Mouse (Mus musculus): ENCODE results near the gene Actr2. TPM values are rescaled to one million over a fixed set of nuclear protein-coding genes. Genes with fewer than 3 reads are reported as not detected.

The Actr2 gene
- polyA plus RNA-seq, 1 experiment from 2014 or later, result 120 TPM

GRCm38 (mm10) chr11:20126673-20127516 is 14.2 kb upstream of the Actr2 start:
- ATAC-seq (ENCODE audit: low read depth), result peak; percentile 82
- 51% methylated on average over 10 of the region's 10 CpGs for WGBS

DNA sequence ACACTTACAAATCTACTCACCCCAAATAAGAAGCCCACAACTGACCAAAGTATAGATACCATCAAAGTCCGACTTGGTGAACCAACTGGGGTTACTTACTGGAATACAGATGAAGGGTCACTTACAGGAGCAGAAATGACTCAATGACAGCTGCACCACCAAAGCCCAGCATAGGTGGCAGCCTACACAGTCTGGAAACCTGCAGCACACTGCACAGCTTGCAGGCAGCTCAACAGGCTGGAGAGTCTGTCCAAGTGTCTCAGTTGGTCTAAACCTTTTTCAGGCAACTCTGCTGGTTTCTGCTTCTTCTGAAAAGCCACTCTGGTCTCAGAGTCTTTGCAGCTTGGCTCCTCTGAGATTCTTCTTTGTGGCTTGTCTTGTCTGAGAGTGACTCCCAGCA is 12.7 kb upstream of the Actr2 start:
- Histone ChIP-seq H3K9ac (ENCODE audit: low read length) (no peak overlapping the region), H3K4me3 (ENCODE audit: low read length) (no peak overlapping the region), H3K4me1 (replicated peaks; ENCODE audit: control insufficient read depth, insufficient read depth, low read length) (no peaks in the 10 kb centered on the region), H3K27me3 (ENCODE audit: control insufficient read depth, insufficient read depth, low read depth, low read length) (no peaks in the 10 kb centered on the region), H3K9me3 (ENCODE audit: control insufficient read depth, low read length) (no peaks in the 10 kb centered on the region), H3K36me3 (ENCODE audit: control insufficient read depth, insufficient read depth, low read length) (no peaks in the 10 kb centered on the region), H3K4me2 (ENCODE audit: low read depth, low read length) (no peak overlapping the region), H3K27ac (ENCODE audit: low read length) (no peak overlapping the region)
- no peak for ATAC-seq (ENCODE audit: low read depth)
- WGBS, result 56% methylated on average over 1 of the region's 1 CpGs

More at GRCm38 (mm10) chr11:20126673-20127516, 14.2 kb upstream of the Actr2 start:
- Histone ChIP-seq H3K9ac (ENCODE audit: low read length) (no peak overlapping the region), H3K4me2 (ENCODE audit: low read depth, low read length) (no peak overlapping the region), H3K27me3 (ENCODE audit: control insufficient read depth, insufficient read depth, low read depth, low read length) (no peaks in the 10 kb centered on the region), H3K36me3 (ENCODE audit: control insufficient read depth, insufficient read depth, low read length) (no peaks in the 10 kb centered on the region), H3K27ac (ENCODE audit: low read length) (no peak overlapping the region), H3K9me3 (ENCODE audit: control insufficient read depth, low read length) (no peaks in the 10 kb centered on the region), H3K4me1 (replicated peaks; ENCODE audit: control insufficient read depth, insufficient read depth, low read length) (no peaks in the 10 kb centered on the region), H3K4me3 (ENCODE audit: low read length) (no peak overlapping the region)

DNA sequence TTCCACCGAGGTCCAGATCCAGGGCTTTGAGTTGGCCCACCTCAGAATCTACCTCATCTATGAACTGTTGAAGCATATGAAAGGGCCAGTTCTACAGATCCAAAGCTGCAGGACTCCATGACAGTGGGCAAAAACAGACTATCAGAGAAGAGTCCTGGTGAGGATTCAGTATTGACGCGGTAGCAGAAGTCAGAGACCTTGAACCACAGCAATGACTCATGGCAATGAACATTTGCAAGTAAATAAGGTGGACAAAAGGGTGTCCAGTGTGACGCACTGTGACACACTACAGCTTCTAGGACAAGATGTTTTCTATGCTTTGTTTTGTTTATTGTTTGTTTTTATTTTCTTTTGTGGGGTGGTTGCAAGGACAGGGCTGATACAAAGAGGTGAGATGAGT is 4.0 kb upstream of the Actr2 start:
- Histone ChIP-seq H3K9me3 (ENCODE audit: control insufficient read depth, low read length) (no peaks in the 10 kb centered on the region), H3K4me1 (replicated peaks; ENCODE audit: control insufficient read depth, insufficient read depth, low read length) (peaks cover 4% of the 10 kb centered on the region; the same call in 1 of the 2 replicates), H3K27me3 (ENCODE audit: control insufficient read depth, insufficient read depth, low read depth, low read length) (no peaks in the 10 kb centered on the region), H3K36me3 (ENCODE audit: control insufficient read depth, insufficient read depth, low read length) (no peaks in the 10 kb centered on the region), H3K4me2 (ENCODE audit: low read depth, low read length) (no peak overlapping the region), H3K4me3 (ENCODE audit: low read length) (no peak overlapping the region), H3K9ac (ENCODE audit: low read length) (no peak overlapping the region), H3K27ac (ENCODE audit: low read length) (no peak overlapping the region)
- no peak for ATAC-seq (ENCODE audit: low read depth)
- WGBS, result 88% methylated on average over 4 of the region's 4 CpGs

- Histone ChIP-seq H3K4me2 (ENCODE audit: low read depth, low read length) (no peak overlapping the region), H3K27me3 (ENCODE audit: control insufficient read depth, insufficient read depth, low read depth, low read length) (no peaks in the 10 kb centered on the region), H3K36me3 (ENCODE audit: control insufficient read depth, insufficient read depth, low read length) (no peaks in the 10 kb centered on the region), H3K9ac (ENCODE audit: low read length) (no peak overlapping the region), H3K27ac (ENCODE audit: low read length) (no peak overlapping the region), H3K9me3 (ENCODE audit: control insufficient read depth, low read length) (no peaks in the 10 kb centered on the region), H3K4me3 (ENCODE audit: low read length) (no peak overlapping the region), H3K4me1 (replicated peaks; ENCODE audit: control insufficient read depth, insufficient read depth, low read length) (peaks cover 8% of the 10 kb centered on the region)
- WGBS, result 75% methylated on average over 5 of the region's 5 CpGs
- ATAC-seq (ENCODE audit: low read depth), result no peak
Observed at GRCm38 (mm10) chr11:20116030-20116551, 3.4 kb upstream of the Actr2 start.

DNA sequence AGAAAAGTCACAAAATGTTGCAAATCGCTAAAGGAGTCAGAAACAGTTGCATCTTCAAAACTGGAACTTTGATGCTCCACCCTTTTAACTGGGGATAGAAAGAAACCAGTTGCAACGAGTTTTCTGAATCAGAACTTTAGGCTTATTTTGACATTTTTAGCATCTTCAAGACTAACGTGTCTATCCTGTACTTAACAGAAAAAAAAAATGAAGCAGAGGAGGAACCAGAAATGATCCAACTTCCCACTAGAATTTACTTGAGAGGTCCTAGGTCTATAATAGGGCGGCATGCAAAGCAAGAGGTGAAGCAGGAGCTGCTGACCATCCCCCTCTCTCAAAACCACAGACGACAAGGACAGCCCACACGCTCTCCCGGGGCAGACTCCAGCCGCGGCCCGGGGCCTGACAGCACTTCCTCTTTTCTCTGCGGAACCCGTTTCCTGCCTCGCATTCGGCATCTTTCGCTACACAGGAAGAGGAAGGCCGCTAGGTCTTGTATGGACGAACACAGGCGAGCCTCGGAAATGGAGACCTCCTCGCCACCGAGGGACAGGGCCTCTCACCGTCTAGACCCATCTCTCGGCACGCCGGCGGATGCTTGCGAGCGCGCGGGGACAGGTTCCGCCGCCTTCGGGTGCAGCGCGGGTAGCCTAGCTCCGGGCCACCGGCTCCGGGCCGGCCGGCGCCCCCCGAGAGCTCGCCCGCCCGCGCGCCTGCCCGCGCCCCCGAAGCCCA is 540 bp downstream of the Actr2 start:
- H3K27ac ChIP-seq (ENCODE audit: low read length), result peak overlapping the region; percentile 95
- H3K4me2 ChIP-seq (ENCODE audit: low read depth, low read length), result peak overlapping the region; percentile 75
- peak overlapping the region; percentile 93 for H3K9ac ChIP-seq (ENCODE audit: low read length)
- H3K9me3 ChIP-seq (ENCODE audit: control insufficient read depth, low read length), result no peaks in the 10 kb centered on the region
- WGBS, result under 1% methylated on average over 40 of the region's 50 CpGs
- peaks cover 9% of the 10 kb centered on the region for H3K4me1 ChIP-seq (replicated peaks; ENCODE audit: control insufficient read depth, insufficient read depth, low read length)
- H3K27me3 ChIP-seq (ENCODE audit: control insufficient read depth, insufficient read depth, low read depth, low read length), result no peaks in the 10 kb centered on the region
- H3K36me3 ChIP-seq (ENCODE audit: control insufficient read depth, insufficient read depth, low read length), result 0 out of 2 replicates have a peak, but pooled peaks cover 2% of the 10 kb centered on the region
- peak overlapping the region; percentile 94 for H3K4me3 ChIP-seq (ENCODE audit: low read length)
- peak; percentile 79 for ATAC-seq (ENCODE audit: low read depth)

DNA sequence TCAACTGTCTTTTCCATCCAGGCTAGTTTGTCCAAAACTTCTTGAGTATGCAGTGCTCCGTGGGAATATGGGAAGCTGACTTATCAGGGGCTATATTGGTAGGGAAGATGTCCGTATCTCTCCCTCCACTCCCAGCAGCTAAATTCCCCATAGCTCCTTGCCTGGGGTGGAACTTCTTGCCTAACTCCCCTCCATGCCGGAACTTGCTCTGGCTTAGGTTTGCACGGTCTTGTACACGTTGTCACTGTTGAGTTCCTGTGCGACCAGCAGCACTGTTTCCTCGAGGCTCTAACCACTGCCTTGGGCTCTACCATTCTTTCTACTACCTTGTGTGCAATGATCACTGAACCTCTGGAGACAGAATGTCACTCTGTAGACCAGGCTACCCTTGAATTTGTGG is 4.6 kb downstream of the Actr2 start:
- Histone ChIP-seq H3K4me3 (ENCODE audit: low read length) (no peak overlapping the region), H3K4me2 (ENCODE audit: low read depth, low read length) (no peak overlapping the region), H3K36me3 (ENCODE audit: control insufficient read depth, insufficient read depth, low read length) (0 out of 2 replicates have a peak, but pooled peaks cover 2% of the 10 kb centered on the region), H3K27ac (ENCODE audit: low read length) (no peak overlapping the region), H3K9me3 (ENCODE audit: control insufficient read depth, low read length) (no peaks in the 10 kb centered on the region), H3K27me3 (ENCODE audit: control insufficient read depth, insufficient read depth, low read depth, low read length) (no peaks in the 10 kb centered on the region), H3K9ac (ENCODE audit: low read length) (no peak overlapping the region), H3K4me1 (replicated peaks; ENCODE audit: control insufficient read depth, insufficient read depth, low read length) (peaks cover 9% of the 10 kb centered on the region)
- ATAC-seq (ENCODE audit: low read depth), result no peak
- WGBS, result 90% methylated on average over 7 of the region's 7 CpGs

- Histone ChIP-seq H3K27ac (ENCODE audit: low read length) (no peak overlapping the region), H3K9me3 (ENCODE audit: control insufficient read depth, low read length) (no peaks in the 10 kb centered on the region), H3K27me3 (ENCODE audit: control insufficient read depth, insufficient read depth, low read depth, low read length) (no peaks in the 10 kb centered on the region), H3K9ac (ENCODE audit: low read length) (no peak overlapping the region), H3K4me1 (replicated peaks; ENCODE audit: control insufficient read depth, insufficient read depth, low read length) (peaks cover 9% of the 10 kb centered on the region), H3K4me2 (ENCODE audit: low read depth, low read length) (no peak overlapping the region), H3K4me3 (ENCODE audit: low read length) (no peak overlapping the region), H3K36me3 (ENCODE audit: control insufficient read depth, insufficient read depth, low read length) (0 out of 2 replicates have a peak, but pooled peaks cover 2% of the 10 kb centered on the region)
- WGBS, result 85% methylated on average over 4 of the region's 4 CpGs
- ATAC-seq (ENCODE audit: low read depth), result no peak
Observed at GRCm38 (mm10) chr11:20107683-20108082, 5.0 kb downstream of the Actr2 start.

GRCm38 (mm10) chr11:20106946-20107345 is 5.8 kb downstream of the Actr2 start:
- H3K9ac ChIP-seq (ENCODE audit: low read length), result no peak overlapping the region
- H3K27ac ChIP-seq (ENCODE audit: low read length), result no peak overlapping the region
- H3K4me1 ChIP-seq (replicated peaks; ENCODE audit: control insufficient read depth, insufficient read depth, low read length), result peaks cover 9% of the 10 kb centered on the region
- no peaks in the 10 kb centered on the region for H3K9me3 ChIP-seq (ENCODE audit: control insufficient read depth, low read length)
- ATAC-seq (ENCODE audit: low read depth), result no peak
- H3K36me3 ChIP-seq (ENCODE audit: control insufficient read depth, insufficient read depth, low read length), result 0 out of 2 replicates have a peak, but pooled peaks cover 2% of the 10 kb centered on the region
- H3K4me2 ChIP-seq (ENCODE audit: low read depth, low read length), result no peak overlapping the region
- 64% methylated on average over 3 of the region's 3 CpGs for WGBS
- H3K27me3 ChIP-seq (ENCODE audit: control insufficient read depth, insufficient read depth, low read depth, low read length), result no peaks in the 10 kb centered on the region
- H3K4me3 ChIP-seq (ENCODE audit: low read length), result no peak overlapping the region

DNA sequence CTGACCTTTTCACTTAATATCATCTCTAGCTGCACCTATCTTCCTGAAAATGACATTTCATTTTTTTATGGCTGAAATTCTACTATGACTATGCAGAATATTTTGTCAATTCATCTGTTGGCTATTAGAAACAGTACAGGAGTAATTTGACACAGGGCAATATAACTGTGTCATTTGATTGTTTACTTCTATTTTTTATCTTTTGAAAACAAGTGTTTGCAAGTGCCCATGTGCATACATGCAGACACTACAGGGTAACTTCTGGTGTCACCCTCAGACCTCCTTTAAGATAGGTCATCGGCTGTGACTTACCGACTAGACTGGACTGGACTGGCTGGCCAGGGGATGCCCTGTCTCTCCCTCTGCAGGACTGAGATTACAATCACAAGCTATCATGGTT is 8.8 kb downstream of the Actr2 start:
- H3K36me3 ChIP-seq (ENCODE audit: control insufficient read depth, insufficient read depth, low read length), result 0 out of 2 replicates have a peak, but pooled peaks cover 4% of the 10 kb centered on the region
- H3K9ac ChIP-seq (ENCODE audit: low read length), result no peak overlapping the region
- no peak overlapping the region for H3K27ac ChIP-seq (ENCODE audit: low read length)
- H3K9me3 ChIP-seq (ENCODE audit: control insufficient read depth, low read length), result no peaks in the 10 kb centered on the region
- ATAC-seq (ENCODE audit: low read depth), result no peak
- 0 out of 2 replicates have a peak, but pooled peaks cover 2% of the 10 kb centered on the region for H3K4me1 ChIP-seq (replicated peaks; ENCODE audit: control insufficient read depth, insufficient read depth, low read length)
- H3K4me2 ChIP-seq (ENCODE audit: low read depth, low read length), result no peak overlapping the region
- H3K27me3 ChIP-seq (ENCODE audit: control insufficient read depth, insufficient read depth, low read depth, low read length), result no peaks in the 10 kb centered on the region
- no peak overlapping the region for H3K4me3 ChIP-seq (ENCODE audit: low read length)
- 91% methylated on average over 2 of the region's 2 CpGs for WGBS

All from lung, embryonic 16.5 days (tissue).